20 mouse cellular contexts compared by ENCODE assay signal in genomic region chr4:54924306-54924705, GRCm38 (mm10).
"Had no signal": no experiment of that assay in that cellular context is flagged by ENCODE, and none has a peak within 500 bp of the region (broad histone marks: within the 10 kb centered on the region; RNA-seq: fewer than 3 reads in every experiment).

No protein-coding gene starts in this region.

- H3K36me3 ChIP-seq: heart, embryonic 10.5 days; heart, embryonic 12.5 days; hindbrain, embryonic 13.5 days; hindbrain, embryonic 15.5 days; kidney, embryonic 15.5 days; limb, embryonic 13.5 days; limb, embryonic 15.5 days; liver, embryonic 12.5 days had no signal

- H3K27me3 ChIP-seq: heart, embryonic 12.5 days; hindbrain, embryonic 13.5 days; hindbrain, embryonic 15.5 days; kidney, embryonic 15.5 days; limb, embryonic 13.5 days; limb, embryonic 15.5 days; liver, embryonic 12.5 days had no signal

- DNase-seq: forebrain, postnatal 0 days; gastrocnemius, postnatal 14 days; gastrocnemius, postnatal 36 days; heart, adult 18-20 months; heart, postnatal 10 days; kidney, postnatal 14 days; layer of hippocampus, adult 9-11 months; layer of hippocampus, postnatal 36 days; left cerebral cortex, postnatal 4 days; lung, adult 18-20 months had no signal

- H3K4me1 ChIP-seq: heart, embryonic 10.5 days; heart, embryonic 12.5 days; hindbrain, embryonic 13.5 days; hindbrain, embryonic 15.5 days; kidney, embryonic 15.5 days; limb, embryonic 13.5 days; limb, embryonic 15.5 days; liver, embryonic 12.5 days had no signal

- H3K4me3 ChIP-seq: heart, embryonic 10.5 days; heart, embryonic 12.5 days; hindbrain, embryonic 13.5 days; hindbrain, embryonic 15.5 days; kidney, embryonic 15.5 days; limb, embryonic 13.5 days; limb, embryonic 15.5 days; liver, embryonic 12.5 days had no signal

- H3K27ac ChIP-seq: heart, embryonic 10.5 days; hindbrain, embryonic 13.5 days; hindbrain, embryonic 15.5 days; hindbrain, postnatal 0 days; kidney, embryonic 15.5 days; limb, embryonic 13.5 days; limb, embryonic 15.5 days; liver, embryonic 12.5 days; liver, embryonic 14.5 days had no signal
